Mouse (Mus musculus) cerebellum, adult 2 months (tissue): ENCODE results near the gene Vgll4.

Source experiments
- CTCF ChIP-seq: fragments of 200-500 bp; IDR thresholded peaks from 2 replicates; pipeline ENCODE4 v1.5.1; 2011; ENCODE audit warnings: low read depth, mild to moderate bottlenecking, control low read depth, low read length, moderate library complexity, borderline replicate concordance; ENCODE audit not compliant: insufficient read depth
- POLR2A ChIP-seq: fragments of 200-500 bp; IDR thresholded peaks from 2 replicates; pipeline ENCODE4 v1.6.1; 2011; ENCODE audit warnings: low read length, control low read depth, borderline replicate concordance; ENCODE audit not compliant: insufficient read depth

- TF ChIP-seq POLR2A: no peak
- no peak for TF ChIP-seq CTCF
Measured at GRCm38 (mm10) chr6:114851688-114852087, 118.1 kb downstream of the Vgll4 start.
